Mouse (Mus musculus) cerebellum, adult (tissue): ENCODE measurements around the gene Xcr1.

Experiments used
- ATAC-seq: cut with Nextera tagmentation; 2 replicates; pipeline ENCODE4 v1.9.2; 2017; ENCODE audit warnings: mild to moderate bottlenecking, moderate library complexity, mixed read lengths; ENCODE audit not compliant: insufficient number of reproducible peaks, low FRiP score, low TSS enrichment

Xcr1 gene

GRCm38 (mm10) chr9:123861929-123862328, at the start of gene Xcr1:
Xcr1 (minus strand) TSS chr9:123862029.
- no peak for ATAC-seq

- no peak for ATAC-seq
Observed at GRCm38 (mm10) chr9:123872049-123872448, 10.2 kb upstream of the Xcr1 start.

- ATAC-seq, result no peak
Observed at GRCm38 (mm10) chr9:123869167-123869784, 7.4 kb upstream of the Xcr1 start.

GRCm38 (mm10) chr9:123863641-123864040, 1.8 kb upstream of the Xcr1 start:
- ATAC-seq, result no peak

- no peak for ATAC-seq
Observed at GRCm38 (mm10) chr9:123862895-123863616, 1.2 kb upstream of the Xcr1 start.

GRCm38 (mm10) chr9:123856836-123857235, 5.0 kb downstream of the Xcr1 start:
- ATAC-seq, result no peak

- no peak for ATAC-seq
Observed at GRCm38 (mm10) chr9:123852449-123853390, 9.1 kb downstream of the Xcr1 start.

GRCm38 (mm10) chr9:123851713-123852448, 9.9 kb downstream of the Xcr1 start, which contains the start of gene Fyco1:
Fyco1 (minus strand) TSS chr9:123851899.
- peak; percentile 98 for ATAC-seq

GRCm38 (mm10) chr9:123851062-123851712, 10.6 kb downstream of the Xcr1 start:
- ATAC-seq, result peak; percentile 11; the same call in 1 of the 2 replicates

GRCm38 (mm10) chr9:123850705-123851061, 11.1 kb downstream of the Xcr1 start:
- no peak for ATAC-seq

- ATAC-seq, result no peak
Observed at GRCm38 (mm10) chr9:123849976-123850695, 11.7 kb downstream of the Xcr1 start.

GRCm38 (mm10) chr9:123846490-123846889, 15.3 kb downstream of the Xcr1 start:
- no peak for ATAC-seq

- ATAC-seq, result no peak
Observed at GRCm38 (mm10) chr9:123845120-123845519, 16.7 kb downstream of the Xcr1 start.

GRCm38 (mm10) chr9:123844468-123844867, 17.4 kb downstream of the Xcr1 start:
- ATAC-seq, result no peak

- no peak for ATAC-seq
Observed at GRCm38 (mm10) chr9:123840243-123840642, 21.6 kb downstream of the Xcr1 start.

- ATAC-seq, result no peak
Observed at GRCm38 (mm10) chr9:123835851-123836250, 26.0 kb downstream of the Xcr1 start.

- ATAC-seq, result peak; percentile 77
Observed at GRCm38 (mm10) chr9:123828916-123829315, 32.9 kb downstream of the Xcr1 start.

- ATAC-seq, result no peak
Observed at GRCm38 (mm10) chr9:123826631-123827030, 35.2 kb downstream of the Xcr1 start.

- ATAC-seq, result no peak
Observed at GRCm38 (mm10) chr9:123818601-123819000, 43.2 kb downstream of the Xcr1 start.
